Mouse (Mus musculus): Measurements from ENCODE around the gene Pfkp. TPM values are rescaled to one million over a fixed set of nuclear protein-coding genes. Genes with fewer than 3 reads are reported as not detected.

Gene Pfkp
- polyA plus RNA-seq, 1 experiment: 82.0 TPM

DNA sequence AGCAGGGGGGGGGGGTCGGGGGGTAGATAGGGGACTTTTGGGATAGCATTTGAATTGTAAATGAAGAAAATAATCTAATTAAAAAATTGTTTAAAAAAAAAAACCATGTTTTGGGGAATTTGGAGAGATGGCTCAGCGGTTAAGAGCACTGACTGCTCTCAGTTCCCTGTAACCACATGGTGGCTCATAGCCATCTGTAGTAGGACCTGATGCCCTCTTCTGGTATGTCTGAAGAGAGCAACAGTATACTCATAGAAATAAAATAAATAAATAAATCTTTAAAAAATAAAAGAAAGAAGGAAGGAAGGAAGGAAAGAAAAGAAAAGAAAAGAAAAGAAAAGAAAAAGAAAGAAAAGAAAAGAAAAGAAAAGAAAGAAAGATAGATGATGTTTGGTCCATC, 94.9 kb downstream of the Pfkp start:
- Histone ChIP-seq H3K4me1 (replicated peaks; ENCODE audit: control insufficient read depth, insufficient read depth, low read length) (no peaks in the 10 kb centered on the region), H3K4me3 (ENCODE audit: control insufficient read depth, insufficient read depth, low read length) (no peak overlapping the region), H3K36me3 (ENCODE audit: control insufficient read depth, insufficient read depth, low read length) (peaks cover 45% of the 10 kb centered on the region), H3K27ac (ENCODE audit: control insufficient read depth, insufficient read depth, low read length) (no peak overlapping the region), H3K27me3 (ENCODE audit: control insufficient read depth, insufficient read depth, low read length) (no peaks in the 10 kb centered on the region)
- no peak for DNase-seq
- WGBS: 93% methylated on average over 2 of the region's 2 CpGs
- TF ChIP-seq POLR2A (IDR thresholded peaks at IDR 0.05; ENCODE audit: control insufficient read depth, extremely low read depth, insufficient read depth, low read length, poor library complexity) (no peak), CTCF (IDR thresholded peaks at IDR 0.05; ENCODE audit: borderline replicate concordance, control insufficient read depth, extremely low read depth, insufficient read depth, low read length, poor library complexity) (no peak)

DNA sequence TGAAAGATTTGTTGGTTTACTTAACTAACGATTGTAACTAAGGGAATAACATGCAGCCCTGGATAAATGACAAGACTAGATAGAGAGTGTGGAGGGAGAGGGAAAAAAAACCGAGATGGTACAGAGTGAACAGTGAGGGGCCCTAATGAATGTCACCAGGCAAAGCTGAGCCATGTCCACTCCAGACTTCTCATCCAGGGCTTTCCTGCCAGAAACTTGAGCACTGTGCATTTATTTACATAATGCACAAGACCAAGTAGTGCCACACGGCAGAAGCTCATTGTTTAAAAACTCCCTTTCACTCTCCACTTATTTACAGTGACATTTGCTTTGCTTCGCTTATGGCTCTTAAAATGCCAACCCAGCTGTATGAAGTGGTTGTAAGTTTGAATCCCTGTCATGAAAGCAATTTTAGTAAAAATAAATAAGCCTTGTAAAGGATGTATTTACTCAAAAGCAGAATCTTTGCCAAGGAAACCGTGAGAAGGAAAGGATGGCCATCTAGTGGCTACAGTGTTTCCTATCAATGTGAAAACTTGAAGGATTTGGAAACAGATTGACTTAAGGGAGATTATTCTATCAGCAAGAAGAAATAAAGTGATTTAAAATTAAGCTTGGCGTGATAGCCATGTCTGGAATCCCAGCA, 113.2 kb downstream of the Pfkp start:
- 79% methylated on average over 6 of the region's 6 CpGs for WGBS
- DNase-seq: no peak
- Histone ChIP-seq H3K4me1 (replicated peaks; ENCODE audit: control insufficient read depth, insufficient read depth, low read length) (no peaks in the 10 kb centered on the region), H3K36me3 (ENCODE audit: control insufficient read depth, insufficient read depth, low read length) (no peaks in the 10 kb centered on the region), H3K4me3 (ENCODE audit: control insufficient read depth, insufficient read depth, low read length) (no peak overlapping the region), H3K27me3 (ENCODE audit: control insufficient read depth, insufficient read depth, low read length) (no peaks in the 10 kb centered on the region), H3K27ac (ENCODE audit: control insufficient read depth, insufficient read depth, low read length) (no peak overlapping the region)
- no peak for TF ChIP-seq CTCF (IDR thresholded peaks at IDR 0.05; ENCODE audit: borderline replicate concordance, control insufficient read depth, extremely low read depth, insufficient read depth, low read length, poor library complexity)
- no peak for TF ChIP-seq POLR2A (IDR thresholded peaks at IDR 0.05; ENCODE audit: control insufficient read depth, extremely low read depth, insufficient read depth, low read length, poor library complexity)

DNA sequence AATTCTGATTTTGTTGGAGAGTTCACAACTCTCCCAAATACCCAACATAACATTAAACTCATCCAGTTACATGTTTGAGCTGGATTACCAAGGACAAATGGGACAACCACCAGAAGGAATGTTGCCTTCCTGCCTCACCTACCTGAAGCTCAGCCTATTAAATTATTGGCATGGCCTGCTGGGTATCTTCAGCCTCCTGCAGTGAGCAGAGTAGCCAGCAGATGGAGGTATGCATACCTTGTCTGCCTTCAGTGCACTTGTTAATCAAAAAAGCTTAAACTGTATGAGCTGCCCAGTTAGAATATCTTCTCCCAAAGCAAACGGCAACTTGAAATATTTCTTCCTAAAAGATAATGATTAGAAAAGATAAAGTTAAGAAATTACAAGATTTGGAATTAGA, 115.9 kb downstream of the Pfkp start:
- no peaks in the 10 kb centered on the region for H3K27me3 ChIP-seq (ENCODE audit: control insufficient read depth, insufficient read depth, low read length)
- H3K36me3 ChIP-seq (ENCODE audit: control insufficient read depth, insufficient read depth, low read length): no peaks in the 10 kb centered on the region
- WGBS: 84% methylated on average over 1 of the region's 1 CpGs
- no peak overlapping the region for H3K27ac ChIP-seq (ENCODE audit: control insufficient read depth, insufficient read depth, low read length)
- H3K4me3 ChIP-seq (ENCODE audit: control insufficient read depth, insufficient read depth, low read length): no peak overlapping the region
- DNase-seq: peak; percentile 23
- no peaks in the 10 kb centered on the region for H3K4me1 ChIP-seq (replicated peaks; ENCODE audit: control insufficient read depth, insufficient read depth, low read length)
- no peak for TF ChIP-seq CTCF (IDR thresholded peaks at IDR 0.05; ENCODE audit: borderline replicate concordance, control insufficient read depth, extremely low read depth, insufficient read depth, low read length, poor library complexity)
- TF ChIP-seq POLR2A (IDR thresholded peaks at IDR 0.05; ENCODE audit: control insufficient read depth, extremely low read depth, insufficient read depth, low read length, poor library complexity): no peak

Other genes starting within 250 kb of the Pfkp start
- gene Pitrm1, start 100.6 kb downstream of the Pfkp start, polyA plus RNA-seq (2012; rRNA removed): 47.3 and 55.6 TPM in 2 replicates